Mouse (Mus musculus): Measurements from ENCODE around the gene Gm11639. TPM values are rescaled to one million over a fixed set of nuclear protein-coding genes. Genes with fewer than 3 reads are reported as not detected.
A peak's percentile ranks its signal among the peaks of the same experiment; 100 is the strongest.

Gm11639 gene
- total and polyA plus RNA-seq, 3 experiments = 0.21 to 0.67 (median 0.32) TPM

DNA sequence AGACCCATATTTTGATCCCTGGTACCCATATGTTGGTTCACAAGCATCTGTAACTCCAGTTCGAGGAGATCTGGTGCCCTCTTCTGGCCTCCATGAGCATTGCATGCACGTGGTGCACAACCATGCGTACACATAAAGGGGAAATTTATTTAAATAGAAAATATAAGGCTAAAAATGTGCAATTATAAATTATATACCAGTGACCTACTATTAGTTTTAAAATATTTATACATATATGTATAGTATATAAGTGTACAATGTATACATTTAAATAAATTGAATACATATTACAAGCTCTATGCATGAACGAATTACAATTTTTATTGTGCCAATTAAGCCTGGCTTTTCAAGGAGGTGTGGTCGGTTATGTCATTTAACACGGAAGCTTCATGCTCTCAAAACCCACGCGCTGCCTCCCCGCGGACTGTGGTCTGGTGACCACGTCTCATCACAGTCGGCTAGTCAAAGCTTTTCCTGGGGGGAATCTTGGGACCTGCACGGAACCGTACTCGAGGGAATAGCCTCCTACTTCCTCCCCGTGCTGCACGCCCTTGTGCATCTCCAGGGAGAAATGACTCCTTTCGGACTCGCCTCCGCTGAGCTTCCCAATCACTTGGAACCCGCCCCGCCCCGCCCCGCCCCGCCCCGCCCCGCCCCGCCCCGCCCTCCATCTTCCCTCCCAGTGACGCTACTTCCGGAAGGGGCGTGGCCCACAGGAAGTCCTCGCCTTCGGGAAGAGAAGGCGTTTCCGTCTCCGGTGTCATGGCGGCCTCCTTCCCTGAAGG, 440.4 kb downstream of the Gm11639 start, which contains the start of gene Mettl2 (continued):
- 0 out of 2 replicates have a peak, but pooled peaks have one; percentile 15 for TF ChIP-seq JUND (conservative IDR thresholded peaks at IDR 0.05; ENCODE audit: low read depth, low read length)

DNA sequence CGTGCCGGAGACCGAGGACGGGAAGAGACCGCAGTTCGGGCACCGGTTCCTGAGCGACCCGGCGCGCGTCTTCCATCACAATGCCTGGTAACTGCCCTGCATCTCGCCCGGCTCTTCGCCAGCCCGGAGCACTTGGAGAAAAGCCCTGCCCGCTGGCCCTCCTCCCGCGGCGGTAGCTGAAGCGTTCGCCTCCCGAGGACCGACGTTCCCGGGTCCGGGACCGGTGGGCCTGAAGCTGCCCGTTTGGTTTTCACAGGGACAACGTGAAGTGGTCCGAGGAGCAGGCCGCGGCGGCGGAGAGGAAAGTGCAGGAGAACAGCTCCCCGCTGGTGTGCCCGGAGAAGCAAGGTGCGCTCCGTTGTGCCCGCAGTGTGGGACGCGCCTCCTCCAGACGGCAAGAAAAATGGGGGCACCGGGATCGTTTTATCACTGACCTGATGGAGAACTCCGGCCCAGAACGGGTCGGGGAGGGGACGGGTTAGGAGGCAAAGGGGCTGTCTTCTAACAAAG, 441.1 kb downstream of the Gm11639 start:
- Histone ChIP-seq H3K79me2 (replicated peaks; ENCODE audit: control insufficient read depth, extremely low read depth, insufficient read depth, poor library complexity, severe bottlenecking) (peaks cover 33% of the 10 kb centered on the region), H3K9ac (ENCODE audit: insufficient read depth, low read depth) (peak overlapping the region; percentile 77), H3K4me2 (ENCODE audit: insufficient read depth, low read depth, poor library complexity, severe bottlenecking) (peak overlapping the region; percentile 87), H3K27ac (ENCODE audit: insufficient read depth, low read depth) (0 out of 2 replicates have a peak overlapping the region, but pooled peaks have one; percentile 3), H3K9me3 (replicated peaks; ENCODE audit: low read length) (no peaks in the 10 kb centered on the region), H3K36me3 (replicated peaks in 1 of 2; ENCODE audit: control insufficient read depth in 1 of 2, insufficient read depth in 1 of 2, low read length in 1 of 2) (peaks cover 26 to 37% of the 10 kb centered on the region in 2 experiments), H3K4me1 (ENCODE audit: control insufficient read depth in 1 of 2, insufficient read depth in 2 of 2) (peaks cover 5 to 28% of the 10 kb centered on the region in 2 experiments), H3K4me3 (replicated peaks in 1 of 3; ENCODE audit: low read depth in 2 of 3, low read length in 2 of 3, poor library complexity in 1 of 3) (peak overlapping the region; percentile 95 to 100 (median 97)), H3K27me3 (replicated peaks) (no peaks in the 10 kb centered on the region)
- DNase-seq (ENCODE audit: extremely low read depth) = no peak
- in situ Hi-C loops (cut with MboI; ENCODE audit: low pct_ligation_motif_present, low pct_unique_long_range_greater_than_20kb, low sequenced_read_pairs) (loop anchor here (10.0 kb wide), 3 partner anchors 102 to 542 kb away; no protein-coding TSS in a partner anchor), dilution Hi-C loops (cut with MboI; ENCODE audit: extremely low pct_ligation_motif_present, extremely low pct_unique_long_range_greater_than_20kb, low sequenced_read_pairs) (no loop called here)
- TF ChIP-seq HCFC1 (IDR thresholded peaks at IDR 0.05; ENCODE audit: low read depth, low read length) (no peak), SIN3A (IDR thresholded peaks at IDR 0.05; ENCODE audit: low read length) (peak; percentile 94), MEF2A (IDR thresholded peaks at IDR 0.05; ENCODE audit: borderline replicate concordance, low read depth, low read length) (no peak), IRF4 (IDR thresholded peaks at IDR 0.05; ENCODE audit: low read depth, low read length) (no peak), ZNF384 (IDR thresholded peaks at IDR 0.05; ENCODE audit: low read depth, low read length) (no peak), MYC (IDR thresholded peaks at IDR 0.05; ENCODE audit: low read depth, low read length) (no peak), RAD21 (IDR thresholded peaks at IDR 0.05; ENCODE audit: low read depth, low read length) (no peak), CHD2 (IDR thresholded peaks at IDR 0.05; ENCODE audit: low read length) (no peak), E2F4 (IDR thresholded peaks at IDR 0.05; ENCODE audit: insufficient replicate concordance, low read depth, low read length) (no peak), MXI1 (IDR thresholded peaks at IDR 0.05; ENCODE audit: low read depth, low read length) (peak; percentile 100; the same call in 1 of the 2 replicates), MAFK (IDR thresholded peaks at IDR 0.05; ENCODE audit: insufficient replicate concordance, low read length) (no peak), CTCF (conservative IDR thresholded peaks at IDR 0.05 in 1 of 2, IDR thresholded peaks at IDR 0.05 in 1 of 2; ENCODE audit: low read depth in 2 of 2, low read length in 2 of 2) (no peak), ZMIZ1 (IDR thresholded peaks at IDR 0.05; ENCODE audit: low read depth, low read length) (0 out of 2 replicates have a peak, but pooled peaks have one; percentile 64), ELF1 (IDR thresholded peaks at IDR 0.05; ENCODE audit: low read depth, low read length) (no peak), RCOR1 (conservative IDR thresholded peaks at IDR 0.05; ENCODE audit: low read depth, low read length) (no peak), POLR2A (IDR thresholded peaks at IDR 0.05; ENCODE audit: low read depth, low read length) (peak; percentile 94), PAX5 (IDR thresholded peaks at IDR 0.05; ENCODE audit: low read length) (no peak), CHD1 (IDR thresholded peaks at IDR 0.05; ENCODE audit: low read depth, low read length) (no peak), NRF1 (IDR thresholded peaks at IDR 0.05; ENCODE audit: low read depth, low read length) (no peak; the same call in 1 of the 2 replicates), USF1 (IDR thresholded peaks at IDR 0.05; ENCODE audit: low read depth, low read length) (no peak), SMC3 (IDR thresholded peaks at IDR 0.05; ENCODE audit: low read depth, low read length) (no peak), TCF12 (IDR thresholded peaks at IDR 0.05; ENCODE audit: low read depth, low read length) (no peak), ETS1 (conservative IDR thresholded peaks at IDR 0.05; ENCODE audit: low read depth, low read length) (no peak), UBTF (IDR thresholded peaks at IDR 0.05; ENCODE audit: low read depth, low read length) (peak; percentile 93; the same call in 1 of the 2 replicates), JUND (conservative IDR thresholded peaks at IDR 0.05; ENCODE audit: low read depth, low read length) (no peak), NELFE (IDR thresholded peaks at IDR 0.05; ENCODE audit: low read depth, low read length) (peak; percentile 89; the same call in 1 of the 2 replicates), POLR2AphosphoS2 (IDR thresholded peaks at IDR 0.05; ENCODE audit: low read depth, low read length) (no peak), BHLHE40 (IDR thresholded peaks at IDR 0.05; ENCODE audit: low read depth, low read length) (no peak), TBP (conservative IDR thresholded peaks at IDR 0.05; ENCODE audit: low read depth, low read length) (no peak), ZKSCAN1 (IDR thresholded peaks at IDR 0.05; ENCODE audit: borderline replicate concordance, low read depth, low read length) (no peak), GABPA (IDR thresholded peaks at IDR 0.05; ENCODE audit: insufficient replicate concordance, low read depth, low read length) (no peak), USF2 (conservative IDR thresholded peaks at IDR 0.05; ENCODE audit: low read depth, low read length) (no peak), ZC3H11A (IDR thresholded peaks at IDR 0.05; ENCODE audit: low read depth, low read length) (no peak), MAZ (IDR thresholded peaks at IDR 0.05; ENCODE audit: low read depth, low read length) (no peak), JUN (IDR thresholded peaks at IDR 0.05; ENCODE audit: insufficient read depth, low read depth, low read length) (no peak), EP300 (IDR thresholded peaks at IDR 0.05; ENCODE audit: low read length) (no peak)

All from CH12.LX (cell line).